Mouse (Mus musculus) forebrain, embryonic 14.5 days (tissue): ENCODE data around the gene Dip2c. TPM values are rescaled to one million over a fixed set of nuclear protein-coding genes. Genes with fewer than 3 reads are reported as not detected.

Experiments
- ATAC-seq: fragments of 200-750 bp; cut with Nextera tagmentation; 2 replicates; pipeline ENCODE4 v1.8.0; 2017; ENCODE audit warnings: mild to moderate bottlenecking, moderate library complexity
- DNase-seq: peaks from one replicate; pipeline ENCODE4 v3.0.0-alpha.2; 2015; ENCODE audit warnings: low spot score
- H3K27ac ChIP-seq: fragments of 300-500 bp; sonication (generic); 2 replicates; pipeline ENCODE4 v1.5.1; 2014; ENCODE audit warnings: low read depth, mild to moderate bottlenecking, control low read depth, low read length, moderate library complexity
- H3K27me3 ChIP-seq: fragments of 300-500 bp; sonication (generic); replicated peaks from 2 replicates; pipeline ENCODE4 v1.6.1; 2014; ENCODE audit warnings: low read length, control low read depth, mixed read lengths; ENCODE audit not compliant: control insufficient read depth, insufficient read depth
- H3K36me3 ChIP-seq: fragments of 300-500 bp; sonication (generic); 2 replicates; pipeline ENCODE4 v1.6.1; 2014; ENCODE audit warnings: low read length, control low read depth; ENCODE audit not compliant: control insufficient read depth, insufficient read depth
- H3K4me1 ChIP-seq: fragments of 300-500 bp; sonication (generic); 2 replicates; pipeline ENCODE4 v1.6.1; 2014; ENCODE audit warnings: antibody characterized with exemption, low read length, control low read depth; ENCODE audit not compliant: control insufficient read depth, insufficient read depth
- H3K4me2 ChIP-seq: fragments of 300-500 bp; sonication (generic); 2 replicates; pipeline ENCODE4 v1.6.1; 2014; ENCODE audit warnings: mild to moderate bottlenecking, control low read depth, low read length
- H3K4me3 ChIP-seq: fragments of 300-500 bp; sonication (generic); 2 replicates; pipeline ENCODE4 v1.5.1; 2014; ENCODE audit warnings: low read depth, low read length, control low read depth
- H3K9ac ChIP-seq: fragments of 300-500 bp; sonication (generic); 2 replicates; pipeline ENCODE4 v1.6.1; 2014; ENCODE audit warnings: mild to moderate bottlenecking, low read length, control low read depth, moderate library complexity
- H3K9me3 ChIP-seq: fragments of 300-500 bp; sonication (generic); replicated peaks from 2 replicates; pipeline ENCODE4 v1.6.1; 2016; ENCODE audit warnings: low read length, control low read depth, mixed read lengths; ENCODE audit not compliant: control insufficient read depth
- WGBS: fragments of 180-500 bp; shearing (Covaris S2); extraction: QIAGEN DNeasy Blood & Tissue Kit; methylation state at CpG from one replicate; pipeline ENCODE4 v1.1.7; 2014; 5-methylcytosine and 5-hydroxymethylcytosine counted together
- polyA plus RNA-seq: library from polyadenylated mRNA; unstranded; fragments of >200 nt; fragmentation: Nextera tagmentation; extraction: Ambion mirVana; gene quantifications from 2 replicates; pipeline ENCODE4 v1.2.1, GENCODE M21; 2014

Dip2c gene
- polyA plus RNA-seq, 1 experiment from 2014 or later: 13.2 TPM

- no peak overlapping the region for H3K9ac ChIP-seq
- H3K4me1 ChIP-seq: no peaks in the 10 kb centered on the region
- no peaks in the 10 kb centered on the region for H3K36me3 ChIP-seq
- no peak overlapping the region for H3K27ac ChIP-seq
- DNase-seq: no peak
- H3K4me2 ChIP-seq: no peak overlapping the region
- no peak overlapping the region for H3K4me3 ChIP-seq
- 8% methylated on average over 2 of the region's 2 CpGs for WGBS
- no peaks in the 10 kb centered on the region for H3K9me3 ChIP-seq
- H3K27me3 ChIP-seq: no peaks in the 10 kb centered on the region
- ATAC-seq: no peak
Measured at GRCm38 (mm10) chr13:9562921-9563320, 286.6 kb downstream of the Dip2c start.

- H3K36me3 ChIP-seq: peaks cover 18% of the 10 kb centered on the region
- DNase-seq (no peak), ATAC-seq (no peak)
- WGBS: 88% methylated on average over 5 of the region's 5 CpGs
- H3K27me3 ChIP-seq: no peaks in the 10 kb centered on the region
- H3K4me1 ChIP-seq: no peaks in the 10 kb centered on the region
- no peak overlapping the region for H3K27ac ChIP-seq
- no peaks in the 10 kb centered on the region for H3K9me3 ChIP-seq
- no peak overlapping the region for H3K4me2 ChIP-seq
- H3K9ac ChIP-seq: no peak overlapping the region
- no peak overlapping the region for H3K4me3 ChIP-seq
Measured at GRCm38 (mm10) chr13:9568852-9569251, 292.5 kb downstream of the Dip2c start.

GRCm38 (mm10) chr13:9576686-9577085, 300.4 kb downstream of the Dip2c start:
- Histone ChIP-seq H3K9ac (no peak overlapping the region), H3K4me1 (no peaks in the 10 kb centered on the region), H3K4me2 (no peak overlapping the region), H3K27me3 (no peaks in the 10 kb centered on the region), H3K27ac (no peak overlapping the region), H3K36me3 (peaks cover 13% of the 10 kb centered on the region), H3K4me3 (no peak overlapping the region), H3K9me3 (no peaks in the 10 kb centered on the region)
- ATAC-seq (no peak), DNase-seq (no peak)
- WGBS: 86% methylated on average over 4 of the region's 4 CpGs

GRCm38 (mm10) chr13:9578456-9578855, 302.1 kb downstream of the Dip2c start:
- Histone ChIP-seq H3K9me3 (no peaks in the 10 kb centered on the region), H3K36me3 (peaks cover 10% of the 10 kb centered on the region), H3K4me2 (no peak overlapping the region), H3K27me3 (no peaks in the 10 kb centered on the region), H3K4me1 (no peaks in the 10 kb centered on the region), H3K27ac (no peak overlapping the region), H3K4me3 (no peak overlapping the region), H3K9ac (no peak overlapping the region)
- ATAC-seq (no peak), DNase-seq (no peak)
- 93% methylated on average over 4 of the region's 4 CpGs for WGBS

GRCm38 (mm10) chr13:9581821-9582220, 305.5 kb downstream of the Dip2c start:
- H3K4me3 ChIP-seq: no peak overlapping the region
- no peaks in the 10 kb centered on the region for H3K9me3 ChIP-seq
- H3K4me1 ChIP-seq: 0 out of 2 replicates have a peak, but pooled peaks cover 2% of the 10 kb centered on the region
- no peak overlapping the region for H3K4me2 ChIP-seq
- DNase-seq: no peak
- H3K27me3 ChIP-seq: no peaks in the 10 kb centered on the region
- no peak overlapping the region for H3K9ac ChIP-seq
- ATAC-seq: no peak
- H3K36me3 ChIP-seq: peaks cover 5% of the 10 kb centered on the region
- H3K27ac ChIP-seq: no peak overlapping the region

GRCm38 (mm10) chr13:9583579-9583978, 307.3 kb downstream of the Dip2c start:
- no peak overlapping the region for H3K9ac ChIP-seq
- no peak overlapping the region for H3K4me3 ChIP-seq
- no peaks in the 10 kb centered on the region for H3K27me3 ChIP-seq
- H3K9me3 ChIP-seq: no peaks in the 10 kb centered on the region
- DNase-seq (peak; percentile 30), ATAC-seq (peak; percentile 12; the same call in 1 of the 2 replicates)
- H3K36me3 ChIP-seq: no peaks in the 10 kb centered on the region
- H3K4me2 ChIP-seq: no peak overlapping the region
- H3K27ac ChIP-seq: no peak overlapping the region
- 0 out of 2 replicates have a peak, but pooled peaks cover 2% of the 10 kb centered on the region for H3K4me1 ChIP-seq

GRCm38 (mm10) chr13:9599334-9600096, 323.2 kb downstream of the Dip2c start:
- H3K36me3 ChIP-seq: no peaks in the 10 kb centered on the region
- no peaks in the 10 kb centered on the region for H3K9me3 ChIP-seq
- H3K4me1 ChIP-seq: no peaks in the 10 kb centered on the region
- ATAC-seq: no peak
- H3K27me3 ChIP-seq: no peaks in the 10 kb centered on the region
- H3K4me3 ChIP-seq: no peak overlapping the region
- WGBS: 86% methylated on average over 6 of the region's 6 CpGs
- H3K9ac ChIP-seq: no peak overlapping the region
- H3K27ac ChIP-seq: no peak overlapping the region
- no peak for DNase-seq
- H3K4me2 ChIP-seq: no peak overlapping the region

GRCm38 (mm10) chr13:9601350-9601749, 325.0 kb downstream of the Dip2c start:
- DNase-seq (no peak), ATAC-seq (no peak)
- H3K27me3 ChIP-seq: no peaks in the 10 kb centered on the region
- 79% methylated on average over 3 of the region's 3 CpGs for WGBS
- no peak overlapping the region for H3K4me3 ChIP-seq
- H3K36me3 ChIP-seq: peaks cover 6% of the 10 kb centered on the region
- H3K4me1 ChIP-seq: no peaks in the 10 kb centered on the region
- no peak overlapping the region for H3K4me2 ChIP-seq
- H3K9me3 ChIP-seq: no peaks in the 10 kb centered on the region
- no peak overlapping the region for H3K27ac ChIP-seq
- H3K9ac ChIP-seq: no peak overlapping the region

- H3K36me3 ChIP-seq: peaks cover 16% of the 10 kb centered on the region
- ATAC-seq: no peak
- no peaks in the 10 kb centered on the region for H3K4me1 ChIP-seq
- no peak overlapping the region for H3K4me3 ChIP-seq
- no peak overlapping the region for H3K27ac ChIP-seq
- 83% methylated on average over 1 of the region's 1 CpGs for WGBS
- DNase-seq: peak; percentile 4
- H3K9ac ChIP-seq: no peak overlapping the region
- H3K27me3 ChIP-seq: no peaks in the 10 kb centered on the region
- H3K4me2 ChIP-seq: no peak overlapping the region
- H3K9me3 ChIP-seq: no peaks in the 10 kb centered on the region
Measured at GRCm38 (mm10) chr13:9611229-9611628, 334.9 kb downstream of the Dip2c start.
